Mouse (Mus musculus): ENCODE data around the gene Mylk4.

DNA sequence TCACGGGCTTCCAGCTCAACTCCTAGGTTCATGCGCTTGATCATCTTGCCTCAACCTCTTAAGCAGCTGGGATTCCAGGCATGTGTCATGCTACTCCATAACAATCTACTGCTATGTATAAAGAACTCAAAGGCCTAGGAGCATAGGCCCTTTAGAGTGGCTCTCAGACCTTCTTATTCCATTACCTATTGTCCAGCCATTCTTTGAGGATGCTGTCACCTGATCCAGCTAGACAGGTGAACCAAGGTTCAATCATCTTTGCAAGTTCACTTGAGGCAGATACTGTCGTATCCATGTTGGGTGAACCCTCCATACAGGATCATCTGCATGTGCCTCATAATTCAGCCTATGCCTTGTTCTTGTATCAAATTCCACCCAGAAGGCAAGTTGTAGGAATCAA, 84.8 kb downstream of the Mylk4 start:
- TF ChIP-seq TAL1 (IDR thresholded peaks at IDR 0.05; ENCODE audit: low read length) (no peak), GATA1 (IDR thresholded peaks at IDR 0.05; ENCODE audit: low read length) (no peak)
